Mouse (Mus musculus) C2C12 (cell line): Measurements from ENCODE around the gene Olfr464. TPM values are rescaled to one million over a fixed set of nuclear protein-coding genes. Genes with fewer than 3 reads are reported as not detected.

ENCODE experiments used
- H3K27me3 ChIP-seq: one replicate; pipeline ENCODE4 v1.6.1; 2011; ENCODE audit not compliant: control insufficient read depth, insufficient read depth, insufficient read length
- H3K36me3 ChIP-seq: one replicate; pipeline ENCODE4 v1.6.1; 2011; ENCODE audit not compliant: control insufficient read depth, insufficient read depth
- H3K4me3 ChIP-seq: one replicate; pipeline ENCODE4 v1.5.1; 2011; ENCODE audit warnings: mild to moderate bottlenecking, control low read depth; ENCODE audit not compliant: poor library complexity, insufficient read depth, severe bottlenecking
- H3K79me2 ChIP-seq: one replicate; pipeline ENCODE4 v1.6.1; 2011; ENCODE audit not compliant: control insufficient read depth, insufficient read depth
- H3K79me3 ChIP-seq: one replicate; pipeline ENCODE4 v1.6.1; 2011; ENCODE audit warnings: low read depth, control low read depth
- H3ac ChIP-seq: one replicate; pipeline ENCODE3; 2011; ENCODE audit warnings: low read depth; ENCODE audit not compliant: control insufficient read depth, insufficient read length
- CEBPB ChIP-seq: IDR thresholded peaks from one replicate; pipeline ENCODE4 v1.6.1; 2011; ENCODE audit warnings: low read depth, mild to moderate bottlenecking, control low read depth, moderate library complexity
- CTCF ChIP-seq: IDR thresholded peaks from one replicate; pipeline ENCODE4 v1.5.1; 2011; ENCODE audit not compliant: control insufficient read depth, insufficient read depth, insufficient read length
- FOSL1 ChIP-seq: IDR thresholded peaks from one replicate; pipeline ENCODE4 v1.8.0; 2011; ENCODE audit warnings: mild to moderate bottlenecking, low read length; ENCODE audit not compliant: poor library complexity, insufficient read depth, severe bottlenecking
- MAX ChIP-seq: IDR thresholded peaks from one replicate; pipeline ENCODE4 v1.6.1; 2011; ENCODE audit warnings: mild to moderate bottlenecking, control low read depth
- MYOD1 ChIP-seq: IDR thresholded peaks from one replicate; pipeline ENCODE4 v1.6.1; 2011; ENCODE audit warnings: low read depth; ENCODE audit not compliant: control insufficient read depth, insufficient read length
- MYOG ChIP-seq: IDR thresholded peaks from one replicate; pipeline ENCODE4 v1.6.1; 2011; ENCODE audit not compliant: control insufficient read depth, insufficient read length; ENCODE audit errors: extremely low read depth
- USF1 ChIP-seq: IDR thresholded peaks from one replicate; pipeline ENCODE4 v1.6.1; 2011; ENCODE audit warnings: low read depth, mild to moderate bottlenecking, control low read depth, moderate library complexity
- long read RNA-seq, 2 experiments: library from polyadenylated mRNA; unstranded; transcript quantifications; one replicate each; pipeline ENCODE4 v2.0.0; 2019 to 2020
- polyA plus RNA-seq: library from polyadenylated mRNA; unstranded; fragments of >200 nt; fragmentation: generic; extraction: Trizol; gene quantifications from one replicate; pipeline ENCODE4 v1.2.1, GENCODE M21; 2012; ENCODE audit warnings: missing spikeins

The Olfr464 gene
- not detected for polyA plus RNA-seq
- long read RNA-seq, experiment 1: 0 reads
- long read RNA-seq, experiment 2: 0 reads

- TF ChIP-seq MAX: no peak
- no peak for TF ChIP-seq FOSL1
- no peak for TF ChIP-seq USF1
- no peak for TF ChIP-seq CTCF
- no peak for TF ChIP-seq MYOG
- TF ChIP-seq MYOD1: no peak
- Histone ChIP-seq H3ac (no peak within 1 kb of the TSS), H3K79me2 (no peaks in the 10 kb centered on the region), H3K27me3 (peaks cover 4% of the 10 kb centered on the region), H3K36me3 (no peaks in the 10 kb centered on the region), H3K4me3 (no peak within 1 kb of the TSS), H3K79me3 (no peaks in the 10 kb centered on the region)
These were observed at the start of gene Olfr464 for GRCm38 (mm10) chr11:87920966-87921365. Olfr464 (minus strand) TSS chr11:87920967.

GRCm38 (mm10) chr11:87968356-87969122, 47.8 kb upstream of the Olfr464 start:
- Histone ChIP-seq H3K79me2 (no peaks in the 10 kb centered on the region), H3K27me3 (no peaks in the 10 kb centered on the region), H3K4me3 (no peak overlapping the region), H3ac (no peak overlapping the region), H3K36me3 (no peaks in the 10 kb centered on the region), H3K79me3 (no peaks in the 10 kb centered on the region)
- no peak for TF ChIP-seq MYOG
- TF ChIP-seq CEBPB: no peak
- no peak for TF ChIP-seq MYOD1

GRCm38 (mm10) chr11:87967692-87968289, 47.0 kb upstream of the Olfr464 start:
- Histone ChIP-seq H3K79me3 (no peaks in the 10 kb centered on the region), H3K4me3 (no peak overlapping the region), H3K79me2 (no peaks in the 10 kb centered on the region), H3K27me3 (no peaks in the 10 kb centered on the region), H3ac (no peak overlapping the region), H3K36me3 (no peaks in the 10 kb centered on the region)
- TF ChIP-seq FOSL1: no peak
- TF ChIP-seq CTCF: peak; percentile 69

- no peaks in the 10 kb centered on the region for H3K36me3 ChIP-seq
- H3K79me2 ChIP-seq: no peaks in the 10 kb centered on the region
- no peak overlapping the region for H3K4me3 ChIP-seq
- no peak overlapping the region for H3ac ChIP-seq
- H3K79me3 ChIP-seq: no peaks in the 10 kb centered on the region
- no peak for TF ChIP-seq USF1
- no peak for TF ChIP-seq MAX
- TF ChIP-seq CEBPB: no peak
- no peak for TF ChIP-seq MYOD1
- no peak for TF ChIP-seq FOSL1
- no peak for TF ChIP-seq CTCF
- TF ChIP-seq MYOG: no peak
- H3K27me3 ChIP-seq: no peaks in the 10 kb centered on the region
These were observed 45.4 kb upstream of the Olfr464 start for GRCm38 (mm10) chr11:87966214-87966613.

- TF ChIP-seq MYOD1 (no peak), MAX (no peak), CEBPB (no peak), MYOG (no peak)
- Histone ChIP-seq H3K4me3 (no peak overlapping the region), H3K79me2 (no peaks in the 10 kb centered on the region), H3K79me3 (no peaks in the 10 kb centered on the region), H3ac (no peak overlapping the region), H3K27me3 (no peaks in the 10 kb centered on the region), H3K36me3 (no peaks in the 10 kb centered on the region)
These were observed 44.5 kb upstream of the Olfr464 start for GRCm38 (mm10) chr11:87965293-87965692.

GRCm38 (mm10) chr11:87957066-87957465, 36.3 kb upstream of the Olfr464 start:
- no peaks in the 10 kb centered on the region for H3K79me3 ChIP-seq
- H3K36me3 ChIP-seq: no peaks in the 10 kb centered on the region
- H3ac ChIP-seq: no peak overlapping the region
- H3K79me2 ChIP-seq: no peaks in the 10 kb centered on the region
- no peaks in the 10 kb centered on the region for H3K27me3 ChIP-seq
- no peak overlapping the region for H3K4me3 ChIP-seq
- TF ChIP-seq CTCF (no peak), MYOD1 (no peak), CEBPB (no peak), FOSL1 (no peak), USF1 (no peak), MAX (no peak)
